Comparison of ENCODE assay signal across 8 mouse cellular contexts in the genomic region with DNA sequence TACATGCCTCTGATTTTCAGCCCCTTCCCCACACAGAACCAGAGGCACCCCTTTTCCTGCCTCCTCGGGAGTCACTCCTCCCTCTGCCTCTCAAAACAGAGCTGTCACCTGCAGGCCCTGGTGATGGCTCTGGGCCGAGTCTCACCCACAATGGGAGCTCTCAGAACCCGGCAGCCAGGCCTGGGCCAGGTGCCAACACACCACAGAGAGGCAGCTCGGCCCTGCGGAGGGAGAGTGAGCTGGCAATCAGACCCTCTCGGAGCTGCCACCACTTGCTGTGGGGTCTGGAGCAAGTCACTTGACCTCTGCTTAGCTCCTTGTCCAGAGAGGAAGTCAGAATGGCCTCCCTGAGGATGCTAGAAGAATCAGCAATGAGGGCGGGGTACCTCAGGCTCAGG.
A peak's percentile ranks its signal among the peaks of the same experiment; 100 is the strongest.
DNase-seq lines count a peak whose midpoint lies in the region; ATAC-seq lines count a peak whose summit lies in the region.

No protein-coding gene starts in this region.

- H3K9me3 ChIP-seq in embryonic facial prominence, embryonic 15.5 days (replicated peaks) = no peaks in the 10 kb centered on the region

- no peaks in the 10 kb centered on the region for H3K27me3 ChIP-seq in embryonic facial prominence, embryonic 15.5 days

- H3K4me3 ChIP-seq in embryonic facial prominence, embryonic 15.5 days (replicated peaks) = no peak overlapping the region

- DNase-seq in 3134 (ENCODE audit: extremely low read depth, insufficient read length, low spot score) = peak; percentile 50
- DNase-seq in adrenal gland, adult 2 months = peak; percentile 37
- DNase-seq in heart, postnatal 14 days = peak; percentile 65 to 73
- peak; percentile 76 for DNase-seq in left cerebral cortex, adult 11 months (ENCODE audit: low spot score)
- peak; percentile 16 for DNase-seq in testis, postnatal 14 days (ENCODE audit: low spot score)
- no peak for DNase-seq in thymus, postnatal 10 days (ENCODE audit: low spot score in 2 of 2)

- 19% methylated on average over 7 of the region's 7 CpGs for WGBS in embryonic facial prominence, embryonic 15.5 days

- H3K4me1 ChIP-seq in embryonic facial prominence, embryonic 15.5 days = 0 out of 2 replicates have a peak, but pooled peaks cover 3% of the 10 kb centered on the region

- peak; percentile 70 for ATAC-seq in embryonic facial prominence, embryonic 15.5 days (ENCODE audit: insufficient number of reproducible peaks, low FRiP score, low TSS enrichment, low read depth)
- peak; percentile 32; the same call in 1 of the 2 replicates for ATAC-seq in megakaryocyte progenitor cell, adult 5-6 weeks (replicated peaks; ENCODE audit: poor library complexity)

- no peak overlapping the region for H3K9ac ChIP-seq in embryonic facial prominence, embryonic 15.5 days

- no peak overlapping the region for H3K27ac ChIP-seq in embryonic facial prominence, embryonic 15.5 days (replicated peaks)

- no peaks in the 10 kb centered on the region for H3K36me3 ChIP-seq in embryonic facial prominence, embryonic 15.5 days

- no peak overlapping the region for H3K4me2 ChIP-seq in embryonic facial prominence, embryonic 15.5 days (replicated peaks)

- intact Hi-C loops in heart, postnatal 14 days (cut with DNase I) = no loop called here

Comparison
In these comparisons a context has a peak if more than half of its experiments do, and no peak if none do; other contexts are left out.
1. DNase-seq: peak in 3134 (single experiment), adrenal gland, adult 2 months (single experiment), heart, postnatal 14 days (2 of 2), left cerebral cortex, adult 11 months (single experiment) and testis, postnatal 14 days (single experiment); none in thymus, postnatal 10 days (0 of 2).